Mouse (Mus musculus) ES-E14 (cell line): ENCODE data around the gene Zfp423.

ENCODE experiments used
- CHD2 ChIP-seq: IDR thresholded peaks from 2 replicates; pipeline ENCODE4 v1.6.1; 2014; ENCODE audit warnings: mild to moderate bottlenecking, low read depth, low read length, inconsistent platforms
- HCFC1 ChIP-seq: IDR thresholded peaks from 2 replicates; pipeline ENCODE4 v1.6.1; 2012; ENCODE audit warnings: low read length, inconsistent platforms, borderline replicate concordance; ENCODE audit not compliant: insufficient read depth
- MAFK ChIP-seq: IDR thresholded peaks from 2 replicates; pipeline ENCODE4 v1.6.1; 2014; ENCODE audit warnings: mild to moderate bottlenecking, low read depth, low read length, inconsistent platforms; ENCODE audit not compliant: insufficient read depth
- ZC3H11A ChIP-seq: IDR thresholded peaks from 2 replicates; pipeline ENCODE4 v1.6.1; 2012; ENCODE audit warnings: low read depth, mild to moderate bottlenecking, inconsistent platforms, low read length, borderline replicate concordance
- ZNF384 ChIP-seq: IDR thresholded peaks from 2 replicates; pipeline ENCODE4 v1.6.1; 2012; ENCODE audit warnings: low read depth, low read length, inconsistent platforms

DNA sequence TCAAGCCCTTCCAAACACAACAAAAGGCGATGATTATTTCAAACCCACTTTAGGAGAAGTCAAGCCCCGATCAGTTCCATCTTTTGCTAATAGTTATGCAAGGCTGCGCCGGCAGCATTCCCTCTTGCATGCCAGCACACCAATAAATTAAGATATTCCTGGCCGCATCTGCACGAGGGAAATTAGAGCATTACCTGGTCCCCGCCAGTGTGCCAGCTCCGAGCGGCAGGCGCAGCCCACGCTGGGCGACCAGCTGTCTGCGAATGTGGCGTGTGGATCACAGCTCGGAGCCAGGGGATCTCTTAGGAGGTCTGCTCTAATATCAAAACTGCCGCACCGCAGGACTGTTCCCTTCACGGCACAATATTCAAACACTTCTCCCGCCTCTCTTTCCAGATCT, 217.4 kb downstream of the Zfp423 start:
- no peak for TF ChIP-seq ZC3H11A
- TF ChIP-seq CHD2, result no peak
- TF ChIP-seq HCFC1, result no peak
- TF ChIP-seq MAFK, result no peak
- TF ChIP-seq ZNF384, result no peak
